Mouse (Mus musculus): ENCODE results near the gene Znhit6. TPM values are rescaled to one million over a fixed set of nuclear protein-coding genes. Genes with fewer than 3 reads are reported as not detected.
A peak's percentile ranks its signal among the peaks of the same experiment; 100 is the strongest.

The Znhit6 gene
- polyA plus RNA-seq, 1 experiment from 2014 or later: 49.9 TPM

DNA sequence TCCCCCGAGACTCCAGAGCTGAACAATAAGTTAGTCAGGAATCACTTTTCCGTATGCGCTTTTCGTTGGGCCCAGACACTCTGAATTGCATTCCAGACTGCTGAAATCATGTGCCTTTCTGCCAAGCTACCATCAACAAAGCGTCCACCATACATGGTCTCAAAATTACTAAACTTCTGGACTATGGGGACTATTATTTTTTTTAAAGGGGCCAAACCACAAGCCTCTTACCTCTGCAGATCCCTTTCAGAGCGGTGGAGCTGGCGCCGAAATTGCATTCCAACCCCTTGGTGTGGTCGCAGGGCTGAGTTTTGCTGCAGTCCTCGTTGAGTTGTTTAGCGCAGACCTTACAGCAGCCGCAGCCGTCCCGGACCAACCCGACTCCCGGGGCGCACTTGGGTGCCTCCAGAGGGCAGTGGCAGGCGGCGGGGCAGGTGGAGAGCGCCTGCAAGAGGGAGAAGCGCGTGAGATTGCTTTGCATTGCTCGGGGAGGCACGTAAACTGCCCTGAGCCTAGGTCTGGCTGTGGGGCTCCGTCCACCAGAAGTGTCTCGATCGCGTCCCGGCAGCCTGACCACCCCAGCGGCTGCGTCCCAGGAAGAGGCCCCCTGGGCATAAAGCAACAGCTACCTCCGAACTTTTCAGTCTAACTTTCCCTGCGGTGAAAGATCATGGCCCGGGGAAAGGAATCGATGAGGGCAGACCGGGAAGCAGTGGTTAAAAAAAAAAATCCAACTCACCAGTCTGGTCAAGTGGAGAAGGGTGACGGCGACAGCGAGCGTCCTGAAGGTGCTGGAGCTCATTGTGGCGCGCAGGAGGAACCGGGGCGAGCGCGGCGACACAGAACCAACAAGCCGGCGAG, 73.2 kb downstream of the Znhit6 start:
- H3K4me1 ChIP-seq: peaks cover 97% of the 10 kb centered on the region
- H3K27me3 ChIP-seq (ENCODE audit: poor library complexity, severe bottlenecking): peaks cover 37% of the 10 kb centered on the region
- peak; percentile 69 for DNase-seq (ENCODE audit: extremely low spot score, low spot score)
- no peaks in the 10 kb centered on the region for H3K9me3 ChIP-seq
- H3K4me3 ChIP-seq: peak overlapping the region; percentile 82
- under 1% methylated on average over 49 of the region's 49 CpGs for WGBS
- peak overlapping the region; percentile 96 for H3K27ac ChIP-seq
- peaks cover 18% of the 10 kb centered on the region for H3K36me3 ChIP-seq (replicated peaks)

DNA sequence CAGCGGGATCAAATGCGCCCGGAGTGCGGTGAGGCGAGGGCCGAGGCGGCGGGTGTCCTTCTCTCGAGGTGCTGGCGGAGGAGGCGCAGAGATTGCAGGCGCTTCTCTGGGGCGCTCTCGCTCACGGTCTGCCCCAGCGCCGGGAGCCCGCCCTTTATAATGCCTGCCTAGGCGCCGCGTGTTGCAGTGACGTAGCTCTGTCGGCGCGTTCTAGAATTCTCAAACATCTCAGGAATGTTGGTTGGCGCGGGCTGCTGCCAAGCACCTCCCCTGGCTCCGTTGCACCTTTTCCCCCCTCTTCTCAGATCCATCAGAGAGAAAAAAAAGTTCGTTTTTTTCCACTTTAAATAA, 73.8 kb downstream of the Znhit6 start, which contains the start of gene Ccn1:
Ccn1 (minus strand) TSS at position 130 of the 351 bp plus-strand sequence.
- H3K36me3 ChIP-seq (replicated peaks): peaks cover 18% of the 10 kb centered on the region
- peak within 1 kb of the TSS; percentile 82 for H3K4me3 ChIP-seq
- 0% methylated on average over 29 of the region's 29 CpGs for WGBS
- H3K9me3 ChIP-seq: no peaks in the 10 kb centered on the region
- peak; percentile 84 for DNase-seq (ENCODE audit: extremely low spot score, low spot score)
- peaks cover 40% of the 10 kb centered on the region for H3K27me3 ChIP-seq (ENCODE audit: poor library complexity, severe bottlenecking)
- peaks cover 94% of the 10 kb centered on the region for H3K4me1 ChIP-seq
- peak within 1 kb of the TSS; percentile 96 for H3K27ac ChIP-seq

DNA sequence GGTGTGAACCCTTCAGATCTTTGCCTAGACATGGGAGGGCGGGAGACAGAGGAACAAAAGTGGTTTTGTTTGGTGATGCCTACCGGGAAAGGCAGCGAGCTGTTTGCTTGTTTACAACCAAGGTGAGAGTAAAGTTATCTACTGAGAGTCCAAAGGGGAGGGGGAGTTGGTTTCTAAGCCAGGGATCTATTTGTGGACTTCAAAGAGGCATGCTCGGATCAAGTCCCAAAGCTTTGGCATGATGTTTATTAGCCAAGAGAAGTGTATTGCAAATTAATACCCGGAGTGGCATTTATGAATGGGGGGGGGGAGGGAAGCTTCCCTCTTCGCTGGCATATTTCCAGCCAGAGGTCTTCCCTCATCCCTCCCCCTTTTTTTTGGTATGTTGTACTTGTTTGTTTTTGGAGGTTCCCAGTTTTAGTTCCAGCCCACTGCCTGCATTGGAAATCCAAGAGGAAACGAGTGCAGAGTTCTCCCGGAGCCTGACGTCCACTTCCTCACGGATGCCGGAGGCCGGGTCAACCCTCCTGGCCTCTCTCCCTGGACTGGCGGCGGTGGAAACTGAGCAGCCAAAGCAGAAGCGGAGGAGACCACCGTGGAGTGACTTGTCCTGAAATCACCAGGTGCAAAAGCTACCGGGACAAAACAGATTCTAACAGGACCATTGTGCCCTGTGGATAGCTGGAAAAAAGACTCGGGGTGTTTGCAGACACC, 74.5 kb downstream of the Znhit6 start:
- WGBS: under 1% methylated on average over 18 of the region's 18 CpGs
- Histone ChIP-seq H3K27me3 (ENCODE audit: poor library complexity, severe bottlenecking) (peaks cover 45% of the 10 kb centered on the region), H3K4me3 (peak overlapping the region; percentile 82), H3K9me3 (no peaks in the 10 kb centered on the region), H3K27ac (peak overlapping the region; percentile 96), H3K36me3 (replicated peaks) (peaks cover 18% of the 10 kb centered on the region), H3K4me1 (peaks cover 87% of the 10 kb centered on the region)
- DNase-seq (ENCODE audit: extremely low spot score, low spot score): peak; percentile 63

DNA sequence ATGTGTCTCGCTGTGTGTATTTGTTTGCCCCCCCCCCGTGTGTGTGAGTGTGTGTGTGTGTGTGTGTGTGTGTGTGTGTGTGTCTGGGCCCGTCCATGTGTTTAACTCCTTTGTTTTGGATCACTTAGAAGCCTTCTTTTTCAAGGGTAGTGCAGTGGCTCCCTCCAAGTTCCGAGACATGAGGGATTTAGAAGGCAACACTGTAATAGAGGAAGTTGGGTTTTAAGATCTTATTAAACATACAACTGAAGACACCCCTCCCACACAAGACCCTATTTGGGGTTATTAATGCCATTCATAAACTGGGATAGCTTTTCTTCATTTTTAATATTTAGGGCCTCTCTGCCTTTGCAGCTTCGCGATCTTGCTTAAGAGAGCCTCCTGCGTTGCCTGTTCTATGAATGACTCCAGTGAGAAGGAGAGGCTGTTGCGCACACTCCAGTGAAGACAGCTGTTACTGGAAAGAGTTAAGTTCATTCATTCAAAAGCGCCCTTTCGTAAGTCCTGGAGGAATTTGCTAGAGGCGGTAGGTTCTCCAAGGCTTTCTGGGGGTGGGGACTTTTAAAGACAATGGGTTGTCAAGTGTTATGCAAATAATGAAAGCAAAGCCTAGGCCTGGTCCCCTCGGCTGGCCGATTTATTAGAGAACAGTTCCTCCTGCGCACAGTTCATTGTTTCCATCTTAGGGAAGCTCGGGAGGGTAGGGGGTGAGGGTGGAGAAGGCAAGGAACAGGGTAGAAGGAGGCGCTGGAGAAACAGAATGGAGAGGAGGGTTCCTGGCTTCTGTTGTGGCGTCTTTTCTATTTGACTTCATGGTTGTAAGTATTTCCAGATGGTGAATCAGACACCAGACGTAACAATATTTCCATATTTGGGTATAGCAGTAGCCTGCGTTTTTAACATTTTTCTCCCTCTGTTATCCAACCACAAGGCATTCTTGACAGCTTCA, 75.3 kb downstream of the Znhit6 start:
- DNase-seq (ENCODE audit: extremely low spot score, low spot score): peak; percentile 69
- Histone ChIP-seq H3K27ac (peak overlapping the region; percentile 96), H3K4me3 (peak overlapping the region; percentile 82), H3K27me3 (ENCODE audit: poor library complexity, severe bottlenecking) (peaks cover 48% of the 10 kb centered on the region), H3K9me3 (no peaks in the 10 kb centered on the region), H3K4me1 (peaks cover 79% of the 10 kb centered on the region), H3K36me3 (replicated peaks) (peaks cover 21% of the 10 kb centered on the region)
- 2% methylated on average over 18 of the region's 19 CpGs for WGBS

DNA sequence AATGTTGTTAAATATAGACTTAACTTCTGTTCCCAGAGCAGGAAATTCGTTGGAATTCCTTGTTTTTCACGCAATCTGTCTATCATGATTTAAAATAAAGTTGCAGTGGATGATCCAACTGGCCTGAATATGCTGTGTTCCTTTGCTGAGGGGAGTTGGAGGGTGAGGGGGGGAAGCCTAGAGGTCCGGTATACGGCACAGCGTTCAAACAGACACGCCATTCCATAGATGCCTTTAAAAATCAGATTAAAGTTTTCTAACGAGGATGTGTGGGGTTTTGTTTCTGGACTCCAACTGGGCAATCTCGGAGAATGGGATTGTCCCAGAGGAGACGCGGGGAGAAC, 75.9 kb downstream of the Znhit6 start:
- Histone ChIP-seq H3K36me3 (replicated peaks) (peaks cover 20% of the 10 kb centered on the region), H3K4me3 (peak overlapping the region; percentile 82), H3K9me3 (no peaks in the 10 kb centered on the region), H3K4me1 (peaks cover 74% of the 10 kb centered on the region), H3K27ac (peak overlapping the region; percentile 96), H3K27me3 (ENCODE audit: poor library complexity, severe bottlenecking) (peaks cover 48% of the 10 kb centered on the region)
- 2% methylated on average over 10 of the region's 10 CpGs for WGBS
- no peak for DNase-seq (ENCODE audit: extremely low spot score, low spot score)

DNA sequence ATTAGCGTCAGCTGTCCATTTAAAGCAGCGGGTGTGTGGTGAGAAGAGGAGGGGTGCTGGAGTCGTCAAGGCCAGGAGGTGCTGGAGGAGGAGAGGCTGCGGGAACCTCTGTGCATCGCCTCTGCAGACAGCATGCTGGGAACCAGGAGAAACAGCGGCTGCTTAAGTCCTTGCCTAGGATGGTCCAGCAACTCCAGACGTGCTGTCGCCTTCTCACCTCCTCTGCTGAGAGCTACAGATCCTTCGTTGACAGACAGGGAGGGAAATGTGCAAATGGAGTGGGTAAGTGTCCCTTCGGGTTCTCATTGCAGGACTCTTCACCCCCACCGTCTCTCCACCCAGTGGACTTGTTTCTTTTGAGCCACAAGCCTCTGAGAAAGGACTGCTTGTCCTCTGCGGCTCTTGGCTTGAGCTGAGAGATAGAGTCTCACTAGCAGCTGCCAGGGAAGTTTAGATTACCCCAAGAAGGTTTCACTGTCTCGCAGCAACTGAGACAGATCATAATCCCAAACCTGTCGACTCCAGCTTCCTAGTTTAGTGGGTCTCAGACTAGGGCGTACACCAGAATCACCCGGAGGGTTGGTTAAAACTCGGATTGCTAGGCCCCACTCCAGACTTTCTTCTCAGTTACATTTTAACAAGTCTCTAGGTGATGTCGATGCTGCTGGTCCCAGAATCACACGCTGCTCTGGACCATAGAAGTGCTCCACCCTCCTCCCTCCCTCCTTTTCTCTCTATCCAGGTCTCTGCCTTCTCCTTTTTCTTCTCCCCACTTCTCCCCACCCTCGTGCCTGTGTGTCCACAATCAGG, 76.5 kb downstream of the Znhit6 start:
- H3K9me3 ChIP-seq: no peaks in the 10 kb centered on the region
- 5% methylated on average over 20 of the region's 20 CpGs for WGBS
- peak overlapping the region; percentile 96 for H3K27ac ChIP-seq
- peaks cover 47% of the 10 kb centered on the region for H3K27me3 ChIP-seq (ENCODE audit: poor library complexity, severe bottlenecking)
- peak overlapping the region; percentile 82 for H3K4me3 ChIP-seq
- peaks cover 14% of the 10 kb centered on the region for H3K36me3 ChIP-seq (replicated peaks)
- peak; percentile 59 for DNase-seq (ENCODE audit: extremely low spot score, low spot score)
- H3K4me1 ChIP-seq: peaks cover 74% of the 10 kb centered on the region

DNA sequence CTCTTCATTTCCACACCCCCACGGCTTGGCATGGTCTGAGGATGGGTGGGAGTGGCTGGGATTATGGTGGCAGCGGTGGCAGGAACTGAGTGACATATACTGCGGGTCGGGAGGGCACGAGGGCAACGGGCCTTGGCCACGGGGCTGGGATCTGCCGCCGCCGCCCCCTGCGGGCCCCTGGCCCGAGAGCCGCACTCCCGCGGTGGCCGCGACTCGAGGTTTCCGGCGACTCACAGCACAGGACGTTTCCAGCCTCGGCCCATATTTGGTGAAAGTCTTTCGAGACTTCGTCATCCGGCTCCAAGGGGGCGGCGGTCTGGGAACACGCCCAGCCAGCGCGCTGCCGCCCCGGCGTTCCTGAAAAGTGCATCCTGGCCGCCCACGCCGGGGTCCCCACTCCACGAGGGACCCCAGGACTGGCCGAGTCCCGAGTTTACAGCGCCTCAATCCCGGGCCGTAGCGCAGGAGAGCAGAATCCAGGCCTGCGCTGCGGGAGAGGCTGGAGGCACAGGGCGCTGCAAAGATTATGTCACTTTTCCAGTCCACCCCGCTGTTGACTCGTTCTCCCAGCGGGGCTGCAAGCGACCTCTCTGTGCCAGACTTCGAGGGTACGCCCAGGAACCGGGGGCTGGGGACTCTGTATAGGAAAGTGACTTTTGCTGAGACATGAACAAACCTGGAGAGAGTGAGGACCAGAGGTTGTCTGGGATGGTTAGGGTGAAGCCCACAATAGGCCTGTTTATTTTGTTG, 77.4 kb downstream of the Znhit6 start:
- Histone ChIP-seq H3K4me1 (peaks cover 70% of the 10 kb centered on the region), H3K27ac (peak overlapping the region; percentile 96), H3K4me3 (peak overlapping the region; percentile 82), H3K9me3 (no peaks in the 10 kb centered on the region), H3K27me3 (ENCODE audit: poor library complexity, severe bottlenecking) (peaks cover 41% of the 10 kb centered on the region), H3K36me3 (replicated peaks) (peaks cover 6% of the 10 kb centered on the region)
- under 1% methylated on average over 53 of the region's 53 CpGs for WGBS
- peak; percentile 70 for DNase-seq (ENCODE audit: extremely low spot score, low spot score)

DNA sequence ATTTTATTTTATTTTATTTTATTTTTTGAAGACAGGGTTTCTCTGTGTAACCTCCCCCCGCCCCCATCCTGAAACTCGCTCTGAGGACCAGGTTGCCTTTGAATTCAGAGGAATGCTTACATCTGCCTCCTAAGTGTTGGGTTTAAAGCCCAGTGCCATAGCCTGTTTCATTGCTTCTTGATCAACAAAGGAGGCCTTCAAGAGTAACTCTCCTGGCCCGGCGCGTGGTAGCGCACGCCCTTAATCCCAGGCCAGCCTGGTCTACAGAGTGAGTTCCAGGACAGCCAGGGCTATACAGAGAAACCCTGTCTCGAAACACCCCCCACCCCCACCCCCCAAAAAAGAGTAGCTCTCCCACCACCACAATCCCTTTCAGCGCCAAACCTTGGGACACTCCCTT, 78.0 kb downstream of the Znhit6 start:
- DNase-seq (ENCODE audit: extremely low spot score, low spot score): no peak
- peak overlapping the region; percentile 96; the same call in 1 of the 2 replicates for H3K27ac ChIP-seq
- H3K27me3 ChIP-seq (ENCODE audit: poor library complexity, severe bottlenecking): peaks cover 38% of the 10 kb centered on the region
- peaks cover 63% of the 10 kb centered on the region for H3K4me1 ChIP-seq
- no peaks in the 10 kb centered on the region for H3K9me3 ChIP-seq
- H3K4me3 ChIP-seq: peak overlapping the region; percentile 82
- H3K36me3 ChIP-seq (replicated peaks): 0 out of 2 replicates have a peak, but pooled peaks cover 2% of the 10 kb centered on the region
- WGBS: 44% methylated on average over 9 of the region's 9 CpGs

Other genes starting within 250 kb of the Znhit6 start
- 49.9 and 64.8 TPM in 2 replicates for gene Ccn1, start 73.8 kb downstream of the Znhit6 start, polyA plus RNA-seq (2016; fragmentation: Nextera tagmentation; extraction: Ambion mirVana)
- gene Ddah1, start 182.5 kb downstream of the Znhit6 start, polyA plus RNA-seq (2016; fragmentation: Nextera tagmentation; extraction: Ambion mirVana): 41.9 and 42.3 TPM in 2 replicates

All from forebrain, embryonic 10.5 days (tissue).